Mouse (Mus musculus) hindbrain, embryonic 13.5 days (tissue): ENCODE measurements around the gene Apbb1. TPM values are rescaled to one million over a fixed set of nuclear protein-coding genes. Genes with fewer than 3 reads are reported as not detected.
A peak's percentile ranks its signal among the peaks of the same experiment; 100 is the strongest.

Experiments used
- ATAC-seq: fragments of 200-750 bp; cut with Nextera tagmentation; 2 replicates; pipeline ENCODE4 v1.8.0; 2017; ENCODE audit warnings: moderate TSS enrichment; ENCODE audit not compliant: low FRiP score
- H3K27ac ChIP-seq: fragments of 300-500 bp; sonication (generic); 2 replicates; pipeline ENCODE4 v1.5.1; 2015; ENCODE audit warnings: inconsistent platforms, mild to moderate bottlenecking, moderate library complexity
- H3K27me3 ChIP-seq: fragments of 300-500 bp; sonication (generic); 2 replicates; pipeline ENCODE4 v1.6.1; 2015; ENCODE audit warnings: mild to moderate bottlenecking, inconsistent platforms
- H3K36me3 ChIP-seq: fragments of 300-500 bp; sonication (generic); 2 replicates; pipeline ENCODE4 v1.6.1; 2015; ENCODE audit warnings: mild to moderate bottlenecking, inconsistent platforms
- H3K4me1 ChIP-seq: fragments of 300-500 bp; sonication (generic); replicated peaks from 2 replicates; pipeline ENCODE4 v1.6.1; 2015; ENCODE audit warnings: inconsistent platforms
- H3K4me2 ChIP-seq: fragments of 300-500 bp; sonication (generic); 2 replicates; pipeline ENCODE4 v1.6.1; 2015; ENCODE audit warnings: inconsistent platforms, mild to moderate bottlenecking, moderate library complexity
- H3K4me3 ChIP-seq: fragments of 300-500 bp; sonication (generic); 2 replicates; pipeline ENCODE4 v1.5.1; 2015; ENCODE audit warnings: mild to moderate bottlenecking, inconsistent platforms
- H3K9ac ChIP-seq: fragments of 300-500 bp; sonication (generic); 2 replicates; pipeline ENCODE4 v1.6.1; 2015; ENCODE audit warnings: mild to moderate bottlenecking, inconsistent platforms
- H3K9me3 ChIP-seq: fragments of 300-500 bp; sonication (generic); 2 replicates; pipeline ENCODE4 v1.6.1; 2016; ENCODE audit warnings: inconsistent platforms
- WGBS: fragments of 180-500 bp; shearing (Covaris S2); methylation state at CpG from one replicate; pipeline ENCODE4 v1.1.7; 2015; 5-methylcytosine and 5-hydroxymethylcytosine counted together
- polyA plus RNA-seq: library from polyadenylated mRNA; unstranded; fragments of >200 nt; fragmentation: Nextera tagmentation; extraction: Ambion mirVana; gene quantifications from 2 replicates; pipeline ENCODE4 v1.2.1, GENCODE M21; 2015

Apbb1 gene
- polyA plus RNA-seq, 1 experiment from 2014 or later, result 242 TPM

- H3K36me3 ChIP-seq, result no peaks in the 10 kb centered on the region
- no peak overlapping the region for H3K27ac ChIP-seq
- no peaks in the 10 kb centered on the region for H3K27me3 ChIP-seq
- H3K9me3 ChIP-seq, result no peaks in the 10 kb centered on the region
- peak; percentile 67 for ATAC-seq
- H3K4me1 ChIP-seq, result peaks cover 16% of the 10 kb centered on the region
- no peak overlapping the region for H3K4me2 ChIP-seq
- H3K4me3 ChIP-seq, result no peak overlapping the region
- no peak overlapping the region for H3K9ac ChIP-seq
- WGBS, result 13% methylated on average over 5 of the region's 5 CpGs
Measured at GRCm38 (mm10) chr7:105515178-105515577, 66.3 kb downstream of the Apbb1 start.

- Histone ChIP-seq H3K4me1 (peaks cover 16% of the 10 kb centered on the region), H3K9ac (no peak overlapping the region), H3K27me3 (no peaks in the 10 kb centered on the region), H3K4me3 (no peak overlapping the region), H3K9me3 (no peaks in the 10 kb centered on the region), H3K4me2 (no peak overlapping the region), H3K27ac (peak overlapping the region; percentile 58), H3K36me3 (no peaks in the 10 kb centered on the region)
- ATAC-seq, result peak; percentile 62
- WGBS, result 53% methylated on average over 5 of the region's 5 CpGs
Measured at GRCm38 (mm10) chr7:105514561-105514960, 66.9 kb downstream of the Apbb1 start.

- H3K9me3 ChIP-seq, result no peaks in the 10 kb centered on the region
- no peak overlapping the region for H3K4me2 ChIP-seq
- peaks cover 16% of the 10 kb centered on the region for H3K4me1 ChIP-seq
- H3K36me3 ChIP-seq, result no peaks in the 10 kb centered on the region
- WGBS, result 51% methylated on average over 5 of the region's 5 CpGs
- no peak overlapping the region for H3K9ac ChIP-seq
- peak; percentile 80 for ATAC-seq
- H3K27ac ChIP-seq, result peak overlapping the region; percentile 58; the same call in 1 of the 2 replicates
- no peak overlapping the region for H3K4me3 ChIP-seq
- no peaks in the 10 kb centered on the region for H3K27me3 ChIP-seq
Measured at GRCm38 (mm10) chr7:105513845-105514291, 67.6 kb downstream of the Apbb1 start.

GRCm38 (mm10) chr7:105510143-105510542 is 71.3 kb downstream of the Apbb1 start:
- Histone ChIP-seq H3K4me3 (no peak overlapping the region), H3K4me2 (no peak overlapping the region), H3K9me3 (no peaks in the 10 kb centered on the region), H3K9ac (no peak overlapping the region), H3K4me1 (peaks cover 10% of the 10 kb centered on the region), H3K27me3 (no peaks in the 10 kb centered on the region), H3K36me3 (no peaks in the 10 kb centered on the region), H3K27ac (no peak overlapping the region)
- no peak for ATAC-seq
- 85% methylated on average over 5 of the region's 5 CpGs for WGBS

Other genes with a start within 250 kb of the Apbb1 start
- gene Olfr690, start 247.5 kb downstream of the Apbb1 start, polyA plus RNA-seq, result not detected in 2 replicates
- 0.21 and 0.22 TPM in 2 replicates for gene Olfr691, start 239.4 kb downstream of the Apbb1 start, polyA plus RNA-seq
- not detected in 2 replicates for gene Olfr692, start 213.4 kb downstream of the Apbb1 start, polyA plus RNA-seq
- gene Gm5901, start 206.6 kb downstream of the Apbb1 start, polyA plus RNA-seq, result not detected in 2 replicates
- 41.5 and 43.7 TPM in 2 replicates for gene Fam160a2, start 181.6 kb downstream of the Apbb1 start, polyA plus RNA-seq
- gene Cnga4, start 177.1 kb downstream of the Apbb1 start, polyA plus RNA-seq, result 0.16 TPM in 1 of 2 replicates, not detected in the other
- 2.0 and 2.3 TPM in 2 replicates for gene Cckbr, start 155.9 kb downstream of the Apbb1 start, polyA plus RNA-seq
- 28.9 and 31.6 TPM in 2 replicates for gene Cavin3, start 99.4 kb downstream of the Apbb1 start, polyA plus RNA-seq
- 72.7 and 73.5 TPM in 2 replicates for gene Smpd1, start 27.3 kb downstream of the Apbb1 start, polyA plus RNA-seq
- 0.23 and 0.32 TPM in 2 replicates for gene Hpx, start 18.5 kb upstream of the Apbb1 start, polyA plus RNA-seq
- gene Trim3, start 51.9 kb upstream of the Apbb1 start, polyA plus RNA-seq, result 82.1 and 83.2 TPM in 2 replicates
- gene Timm10b, start 58.4 kb upstream of the Apbb1 start, polyA plus RNA-seq, result 157 and 170 TPM in 2 replicates
- gene Arfip2, start 58.8 kb upstream of the Apbb1 start, polyA plus RNA-seq, result 74.3 and 77.7 TPM in 2 replicates
- 16.1 and 19.3 TPM in 2 replicates for gene Gm45799, start 58.9 kb upstream of the Apbb1 start, polyA plus RNA-seq
- 1.1 and 1.4 TPM in 2 replicates for gene Dnhd1, start 69.2 kb upstream of the Apbb1 start, polyA plus RNA-seq
- gene Ilk, start 154.9 kb upstream of the Apbb1 start, polyA plus RNA-seq, result 181 and 191 TPM in 2 replicates
- gene Rrp8, start 155.7 kb upstream of the Apbb1 start, polyA plus RNA-seq, result 25.8 and 28.0 TPM in 2 replicates
- gene Taf10, start 162.7 kb upstream of the Apbb1 start, polyA plus RNA-seq, result 111 and 122 TPM in 2 replicates
- 39.9 and 46.8 TPM in 2 replicates for gene Tpp1, start 170.6 kb upstream of the Apbb1 start, polyA plus RNA-seq
- gene Dchs1, start 206.0 kb upstream of the Apbb1 start, polyA plus RNA-seq, result 15.8 and 16.1 TPM in 2 replicates
- gene Mrpl17, start 229.4 kb upstream of the Apbb1 start, polyA plus RNA-seq, result 210 and 219 TPM in 2 replicates